Mouse (Mus musculus) G1E (cell line): Measurements from ENCODE around the gene Acrbp. TPM values are rescaled to one million over a fixed set of nuclear protein-coding genes. Genes with fewer than 3 reads are reported as not detected.

ENCODE experiments used
- ATAC-seq: 2 replicates; pipeline ENCODE4 v1.8.0; 2016; ENCODE audit warnings: mild to moderate bottlenecking; ENCODE audit not compliant: insufficient number of reproducible peaks, poor library complexity, low FRiP score, severe bottlenecking; ENCODE audit errors: extremely low read depth
- DNase-seq: peaks from one replicate; pipeline ENCODE4 v3.0.0; 2012; ENCODE audit warnings: low spot score
- H3K27me3 ChIP-seq: 2 replicates; pipeline ENCODE4 v1.6.1; 2012; ENCODE audit warnings: mild to moderate bottlenecking, low read length, inconsistent platforms; ENCODE audit not compliant: insufficient read depth
- H3K36me3 ChIP-seq: replicated peaks from 2 replicates; pipeline ENCODE3; 2012; ENCODE audit warnings: mild to moderate bottlenecking, inconsistent platforms
- H3K4me1 ChIP-seq: 2 replicates; pipeline ENCODE4 v1.6.1; 2012; ENCODE audit warnings: low read depth, low read length, inconsistent platforms, mixed read lengths; ENCODE audit not compliant: insufficient read depth
- H3K4me3 ChIP-seq: 2 replicates; pipeline ENCODE4 v1.5.1; 2012; ENCODE audit warnings: low read depth, mild to moderate bottlenecking, inconsistent platforms, low read length, moderate library complexity, mixed read lengths
- H3K9me3 ChIP-seq: replicated peaks from 2 replicates; pipeline ENCODE4 v1.6.1; 2012; ENCODE audit warnings: inconsistent platforms
- CTCF ChIP-seq: IDR thresholded peaks from 2 replicates; pipeline ENCODE4 v1.5.1; 2012; ENCODE audit warnings: low read depth, low read length, inconsistent platforms, mixed read lengths
- GATA1 ChIP-seq: IDR thresholded peaks from 2 replicates; pipeline ENCODE4 v1.6.1; 2012; ENCODE audit warnings: borderline replicate concordance, low read length, inconsistent platforms, mixed read lengths
- GATA2 ChIP-seq: IDR thresholded peaks from 2 replicates; pipeline ENCODE4 v1.6.1; 2012; ENCODE audit warnings: low read depth, low read length, inconsistent platforms, borderline replicate concordance
- POLR2AphosphoS5 ChIP-seq: IDR thresholded peaks from 2 replicates; pipeline ENCODE4 v1.6.1; 2012; ENCODE audit warnings: low read depth, low read length, inconsistent platforms; ENCODE audit not compliant: insufficient replicate concordance
- TAL1 ChIP-seq: conservative IDR thresholded peaks from 2 replicates; pipeline ENCODE4 v1.6.1; 2012; ENCODE audit warnings: low read depth, low read length, inconsistent platforms, mixed read lengths
- polyA plus RNA-seq: library from polyadenylated mRNA; stranded (reverse); fragments of >175 nt; gene quantifications from 2 replicates; pipeline ENCODE4 v1.2.3, GENCODE M21; 2012
- total RNA-seq, 2 experiments: library from RNA; stranded (forward) in 1 of 2; stranded (reverse) in 1 of 2; fragments of 200-1000 nt in 1 of 2; fragments of >200 nt in 1 of 2; fragmentation: Nextera tagmentation in 1 of 2; gene quantifications; 2 replicates each; pipeline ENCODE4 v1.2.3; 2014 to 2017

Gene Acrbp
- 11.8 and 16.1 TPM in 2 replicates for total RNA-seq (2014; fragmentation: Nextera tagmentation)
- total RNA-seq (2017) = 4.7 and 8.1 TPM in 2 replicates
- 6.4 and 9.4 TPM in 2 replicates for polyA plus RNA-seq

DNA sequence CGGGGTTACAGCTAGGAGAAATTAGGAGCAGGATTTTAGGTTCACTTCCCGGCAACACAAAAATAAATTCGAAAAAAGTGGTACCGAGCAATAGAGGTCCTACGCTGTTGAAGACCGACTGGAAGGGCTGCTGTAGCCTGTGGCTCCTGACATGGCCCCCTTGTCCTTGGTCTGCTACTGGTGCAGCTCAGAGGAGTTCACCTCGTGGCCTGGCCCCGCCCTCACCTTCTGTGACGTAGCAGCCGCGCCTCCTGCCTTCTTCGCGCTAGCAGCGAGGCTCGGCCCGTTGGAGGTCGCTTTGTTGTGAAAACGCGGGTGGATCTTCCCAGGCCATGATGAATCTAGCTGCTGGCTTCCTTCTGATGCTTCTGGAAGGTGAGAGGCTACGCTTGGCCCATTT lies at the start of gene Acrbp:
Acrbp (plus strand) TSS at position 12 of the 400 bp plus-strand sequence.
- ATAC-seq (no peak), DNase-seq (no peak)
- peaks cover 10% of the 10 kb centered on the region; the same call in 1 of the 2 replicates for H3K4me1 ChIP-seq
- no peak within 1 kb of the TSS for H3K4me3 ChIP-seq
- H3K27me3 ChIP-seq = no peaks in the 10 kb centered on the region
- TF ChIP-seq GATA2 (no peak), GATA1 (no peak), TAL1 (no peak), POLR2AphosphoS5 (no peak), CTCF (no peak)
- peaks cover 89% of the 10 kb centered on the region for H3K36me3 ChIP-seq
- H3K9me3 ChIP-seq = no peaks in the 10 kb centered on the region

- Histone ChIP-seq H3K27me3 (peaks cover 41% of the 10 kb centered on the region), H3K36me3 (peaks cover 8% of the 10 kb centered on the region), H3K4me3 (no peak overlapping the region), H3K4me1 (peaks cover 25% of the 10 kb centered on the region), H3K9me3 (no peaks in the 10 kb centered on the region)
- DNase-seq (no peak), ATAC-seq (no peak)
- no peak for TF ChIP-seq POLR2AphosphoS5
- TF ChIP-seq TAL1 = no peak
- no peak for TF ChIP-seq GATA2
- TF ChIP-seq GATA1 = no peak
- no peak for TF ChIP-seq CTCF
Measured at GRCm38 (mm10) chr6:125003706-125004105, 45.8 kb upstream of the Acrbp start.

- TF ChIP-seq TAL1 (no peak), GATA2 (no peak), GATA1 (no peak), POLR2AphosphoS5 (no peak), CTCF (no peak)
- no peak for ATAC-seq
- Histone ChIP-seq H3K4me3 (no peak overlapping the region), H3K9me3 (no peaks in the 10 kb centered on the region), H3K27me3 (peaks cover 31% of the 10 kb centered on the region), H3K4me1 (peaks cover 30% of the 10 kb centered on the region), H3K36me3 (peaks cover 9% of the 10 kb centered on the region)
- DNase-seq = no peak
Measured at GRCm38 (mm10) chr6:125005086-125005485, 44.4 kb upstream of the Acrbp start.

DNA sequence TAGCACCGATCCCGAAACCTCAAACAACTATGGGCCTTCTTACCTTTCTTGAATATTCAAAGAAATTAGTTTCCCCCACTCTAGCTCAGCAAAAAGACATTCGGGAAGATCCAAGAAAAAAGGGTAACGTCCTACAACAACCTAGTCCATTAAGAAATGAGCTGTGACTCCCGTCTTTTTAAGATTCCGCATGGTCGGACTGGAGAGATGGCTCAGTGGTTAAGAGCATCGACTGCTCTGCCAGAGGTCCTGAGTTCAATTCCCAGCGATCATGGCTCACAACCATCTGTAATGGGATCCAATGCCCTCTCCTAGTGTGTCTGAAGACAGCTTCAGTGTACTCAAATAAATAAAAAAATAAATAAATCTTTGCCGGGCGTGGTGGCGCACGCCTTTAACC lies 41.4 kb upstream of the Acrbp start:
- DNase-seq (no peak), ATAC-seq (no peak)
- no peaks in the 10 kb centered on the region for H3K9me3 ChIP-seq
- peaks cover 36% of the 10 kb centered on the region for H3K36me3 ChIP-seq
- TF ChIP-seq CTCF (no peak), GATA1 (no peak), POLR2AphosphoS5 (no peak)
- peaks cover 48% of the 10 kb centered on the region for H3K4me1 ChIP-seq
- H3K27me3 ChIP-seq = peaks cover 10% of the 10 kb centered on the region; the same call in 1 of the 2 replicates
- H3K4me3 ChIP-seq = peak overlapping the region; percentile 83

GRCm38 (mm10) chr6:125008586-125009128 lies 40.8 kb upstream of the Acrbp start:
- H3K27me3 ChIP-seq = peaks cover 4% of the 10 kb centered on the region; the same call in 1 of the 2 replicates
- H3K4me1 ChIP-seq = peaks cover 46% of the 10 kb centered on the region
- TF ChIP-seq GATA2 (no peak), POLR2AphosphoS5 (no peak), TAL1 (no peak), CTCF (no peak), GATA1 (no peak)
- DNase-seq = peak; percentile 92
- peak overlapping the region; percentile 83 for H3K4me3 ChIP-seq
- peak; percentile 99 for ATAC-seq
- H3K9me3 ChIP-seq = no peaks in the 10 kb centered on the region
- peaks cover 41% of the 10 kb centered on the region for H3K36me3 ChIP-seq

GRCm38 (mm10) chr6:125009129-125009180 lies 40.5 kb upstream of the Acrbp start, which contains the start of gene Zfp384:
TSS of gene Zfp384 (plus strand) at chr6:125009145.
- ATAC-seq = no peak
- peaks cover 44% of the 10 kb centered on the region for H3K4me1 ChIP-seq

More at GRCm38 (mm10) chr6:125009129-125009180, 40.5 kb upstream of the Acrbp start, which contains the start of gene Zfp384:
- H3K4me3 ChIP-seq = peak within 1 kb of the TSS; percentile 83
- H3K9me3 ChIP-seq = no peaks in the 10 kb centered on the region
- DNase-seq = no peak
- H3K36me3 ChIP-seq = peaks cover 44% of the 10 kb centered on the region
- no peak for TF ChIP-seq GATA1
- TF ChIP-seq POLR2AphosphoS5 = no peak
- TF ChIP-seq CTCF = no peak
- TF ChIP-seq TAL1 = no peak
- TF ChIP-seq GATA2 = no peak
- peaks cover 2% of the 10 kb centered on the region; the same call in 1 of the 2 replicates for H3K27me3 ChIP-seq
